Mouse (Mus musculus) liver, embryonic 14.5 days (tissue): ENCODE data around the gene Afdn. TPM values are rescaled to one million over a fixed set of nuclear protein-coding genes. Genes with fewer than 3 reads are reported as not detected.

Source experiments
- ATAC-seq: fragments of 200-750 bp; cut with Nextera tagmentation; 2 replicates; pipeline ENCODE4 v1.8.0; 2017; ENCODE audit warnings: moderate number of reproducible peaks, mild to moderate bottlenecking, moderate library complexity; ENCODE audit not compliant: insufficient read depth
- DNase-seq, 3 experiments: peaks; one replicate each; pipeline ENCODE4 v3.0.0-alpha.2; 2012 to 2013; ENCODE audit warnings: low read depth in 3 of 3, low spot score in 3 of 3
- H3K27ac ChIP-seq: fragments of 300-500 bp; sonication (generic); 2 replicates; pipeline ENCODE4 v1.5.1; 2014; ENCODE audit warnings: moderate library complexity, mild to moderate bottlenecking, control low read depth, inconsistent platforms
- H3K27me3 ChIP-seq: fragments of 300-500 bp; sonication (generic); 2 replicates; pipeline ENCODE4 v1.6.1; 2014; ENCODE audit warnings: mild to moderate bottlenecking, low read length, moderate library complexity; ENCODE audit not compliant: control insufficient read depth, insufficient read depth
- H3K36me3 ChIP-seq: fragments of 300-500 bp; sonication (generic); replicated peaks from 2 replicates; pipeline ENCODE4 v1.6.1; 2014; ENCODE audit warnings: low read depth; ENCODE audit not compliant: control insufficient read depth, insufficient read depth
- H3K4me1 ChIP-seq, 2 experiments: fragments of 200-500 bp in 1 of 2; fragments of 300-500 bp in 1 of 2; sonication (generic) in 1 of 2; replicated peaks; 2 replicates each; pipeline ENCODE4 v1.6.1; 2012 to 2014; ENCODE audit warnings: antibody characterized with exemption in 1 of 2, inconsistent platforms in 1 of 2, low read length in 1 of 2; ENCODE audit not compliant: control insufficient read depth in 2 of 2, insufficient read depth in 2 of 2
- H3K4me2 ChIP-seq: fragments of 300-500 bp; sonication (generic); 2 replicates; pipeline ENCODE4 v1.6.1; 2014; ENCODE audit warnings: low read depth, mild to moderate bottlenecking, control low read depth, moderate library complexity
- H3K4me3 ChIP-seq, 2 experiments: fragments of 200-500 bp in 1 of 2; fragments of 300-500 bp in 1 of 2; sonication (generic) in 1 of 2; 2 replicates each; pipeline ENCODE4 v1.5.1; 2012 to 2014; ENCODE audit warnings: low read depth in 2 of 2, low read length in 2 of 2, mild to moderate bottlenecking in 2 of 2, control low read depth in 1 of 2, inconsistent platforms in 1 of 2, moderate library complexity in 1 of 2; ENCODE audit not compliant: insufficient read depth in 1 of 2
- H3K9ac ChIP-seq: fragments of 300-500 bp; sonication (generic); replicated peaks from 2 replicates; pipeline ENCODE4 v1.6.1; 2014; ENCODE audit warnings: mild to moderate bottlenecking, control low read depth, moderate library complexity
- H3K9me3 ChIP-seq: fragments of 300-500 bp; sonication (generic); 2 replicates; pipeline ENCODE4 v1.6.1; 2016; ENCODE audit warnings: low read length, mixed read lengths; ENCODE audit not compliant: control insufficient read depth
- CTCF ChIP-seq: IDR thresholded peaks from 2 replicates; pipeline ENCODE4 v1.5.1; 2016; ENCODE audit warnings: antibody characterized with exemption, low read depth, control low read depth
- EP300 ChIP-seq: IDR thresholded peaks from 2 replicates; pipeline ENCODE4 v1.6.1; 2016; ENCODE audit warnings: antibody characterized with exemption, low read depth
- WGBS: fragments of 180-500 bp; shearing (Covaris S2); extraction: QIAGEN DNeasy Blood & Tissue Kit; methylation state at CpG from one replicate; pipeline ENCODE4 v1.1.7; 2014; ENCODE audit not compliant: insufficient replicate concordance; 5-methylcytosine and 5-hydroxymethylcytosine counted together
- polyA plus RNA-seq, 2 experiments: library from polyadenylated mRNA; depleted of rRNA in 1 of 2; stranded (reverse) in 1 of 2; unstranded in 1 of 2; fragments of >200 nt; fragmentation: Nextera tagmentation in 1 of 2; extraction: Ambion mirVana in 1 of 2; gene quantifications; 2 replicates each; pipeline versions ENCODE4 v1.2.1 to v1.2.3; 2012 to 2014

Gene Afdn
- polyA plus RNA-seq, 2 experiments: 6.4 to 7.1 TPM

GRCm38 (mm10) chr17:13802836-13803408 lies 42.6 kb downstream of the Afdn start:
- Histone ChIP-seq H3K36me3 (no peaks in the 10 kb centered on the region), H3K4me1 (no peaks in the 10 kb centered on the region), H3K9me3 (no peaks in the 10 kb centered on the region), H3K9ac (no peak overlapping the region), H3K27me3 (no peaks in the 10 kb centered on the region), H3K4me3 (no peak overlapping the region), H3K4me2 (no peak overlapping the region), H3K27ac (no peak overlapping the region)
- DNase-seq (no peak), ATAC-seq (no peak)
- TF ChIP-seq EP300: no peak
- TF ChIP-seq CTCF: no peak
- 64% methylated on average over 2 of the region's 2 CpGs for WGBS

- no peak for DNase-seq
- no peak for ATAC-seq
- H3K4me3 ChIP-seq: no peak overlapping the region
- H3K4me2 ChIP-seq: no peak overlapping the region
- H3K36me3 ChIP-seq: no peaks in the 10 kb centered on the region
- H3K4me1 ChIP-seq: no peaks in the 10 kb centered on the region
- no peak overlapping the region for H3K9ac ChIP-seq
- 71% methylated on average over 1 of the region's 1 CpGs for WGBS
- no peak for TF ChIP-seq CTCF
- TF ChIP-seq EP300: no peak
- no peak overlapping the region for H3K27ac ChIP-seq
- no peaks in the 10 kb centered on the region for H3K27me3 ChIP-seq
- no peaks in the 10 kb centered on the region for H3K9me3 ChIP-seq
Observed at GRCm38 (mm10) chr17:13806016-13806415, 45.7 kb downstream of the Afdn start.

- no peak overlapping the region for H3K4me2 ChIP-seq
- H3K9ac ChIP-seq: no peak overlapping the region
- H3K27ac ChIP-seq: no peak overlapping the region
- H3K27me3 ChIP-seq: no peaks in the 10 kb centered on the region
- no peaks in the 10 kb centered on the region; a peak in 1 of 4 replicates for H3K4me1 ChIP-seq
- WGBS: 12% methylated on average over 2 of the region's 2 CpGs
- ATAC-seq: no peak
- H3K9me3 ChIP-seq: no peaks in the 10 kb centered on the region
- TF ChIP-seq EP300 (no peak), CTCF (no peak)
- no peak for DNase-seq
- H3K36me3 ChIP-seq: no peaks in the 10 kb centered on the region
- H3K4me3 ChIP-seq: no peak overlapping the region
Observed at GRCm38 (mm10) chr17:13817789-13818188, 57.5 kb downstream of the Afdn start.

- Histone ChIP-seq H3K4me3 (no peak overlapping the region), H3K36me3 (no peaks in the 10 kb centered on the region), H3K4me2 (no peak overlapping the region), H3K27me3 (no peaks in the 10 kb centered on the region), H3K4me1 (no peaks in the 10 kb centered on the region; a peak in 1 of 4 replicates), H3K9me3 (no peaks in the 10 kb centered on the region), H3K9ac (no peak overlapping the region), H3K27ac (no peak overlapping the region)
- DNase-seq: no peak
- TF ChIP-seq EP300: no peak
- no peak for TF ChIP-seq CTCF
- 67% methylated on average over 4 of the region's 4 CpGs for WGBS
- ATAC-seq: no peak
Observed at GRCm38 (mm10) chr17:13819342-13819741, 59.0 kb downstream of the Afdn start.

- H3K9me3 ChIP-seq: no peaks in the 10 kb centered on the region
- ATAC-seq (no peak), DNase-seq (no peak)
- H3K4me2 ChIP-seq: no peak overlapping the region
- TF ChIP-seq CTCF: no peak
- no peak for TF ChIP-seq EP300
- H3K4me3 ChIP-seq: no peak overlapping the region
- H3K4me1 ChIP-seq: no peaks in the 10 kb centered on the region; a peak in 1 of 4 replicates
- no peaks in the 10 kb centered on the region for H3K27me3 ChIP-seq
- no peak overlapping the region for H3K9ac ChIP-seq
- 67% methylated on average over 2 of the region's 2 CpGs for WGBS
- no peaks in the 10 kb centered on the region for H3K36me3 ChIP-seq
- no peak overlapping the region for H3K27ac ChIP-seq
Observed at GRCm38 (mm10) chr17:13820676-13821075, 60.3 kb downstream of the Afdn start.
